Mouse (Mus musculus) lung, postnatal 0 days (tissue): Measurements from ENCODE around the gene St6galnac3. TPM values are rescaled to one million over a fixed set of nuclear protein-coding genes. Genes with fewer than 3 reads are reported as not detected.

Source experiments
- ATAC-seq: fragments of 200-750 bp; cut with Nextera tagmentation; 2 replicates; pipeline ENCODE4 v1.8.0; 2017; ENCODE audit warnings: moderate library complexity
- DNase-seq: peaks from one replicate; pipeline ENCODE4 v3.0.0-alpha.2; 2016; ENCODE audit warnings: low spot score
- H3K27ac ChIP-seq: fragments of 300-500 bp; sonication (generic); 2 replicates; pipeline ENCODE4 v1.5.1; 2014; ENCODE audit warnings: antibody characterized with exemption, mild to moderate bottlenecking, low read length, mixed read lengths
- H3K27me3 ChIP-seq: fragments of 300-500 bp; sonication (generic); replicated peaks from 2 replicates; pipeline ENCODE4 v1.6.1; 2014; ENCODE audit warnings: low read length, mixed read lengths; ENCODE audit not compliant: insufficient read depth
- H3K36me3 ChIP-seq: fragments of 300-500 bp; sonication (generic); 2 replicates; pipeline ENCODE4 v1.6.1; 2014; ENCODE audit warnings: low read length, mixed read lengths; ENCODE audit not compliant: insufficient read depth
- H3K4me1 ChIP-seq: fragments of 300-500 bp; sonication (generic); 2 replicates; pipeline ENCODE4 v1.6.1; 2014; ENCODE audit warnings: antibody characterized with exemption, low read depth, low read length, mixed read lengths; ENCODE audit not compliant: insufficient read depth
- H3K4me2 ChIP-seq: fragments of 300-500 bp; sonication (generic); replicated peaks from 2 replicates; pipeline ENCODE4 v1.6.1; 2014; ENCODE audit warnings: low read depth, mild to moderate bottlenecking, low read length, moderate library complexity, mixed read lengths
- H3K4me3 ChIP-seq: fragments of 300-500 bp; sonication (generic); 2 replicates; pipeline ENCODE4 v1.5.1; 2014; ENCODE audit warnings: low read depth, low read length
- H3K9ac ChIP-seq: fragments of 300-500 bp; sonication (generic); replicated peaks from 2 replicates; pipeline ENCODE4 v1.6.1; 2014; ENCODE audit warnings: low read depth, mild to moderate bottlenecking
- H3K9me3 ChIP-seq: fragments of 300-500 bp; sonication (generic); 2 replicates; pipeline ENCODE4 v1.6.1; 2016; ENCODE audit warnings: low read length, mixed read lengths
- CTCF ChIP-seq: IDR thresholded peaks from 2 replicates; pipeline ENCODE4 v1.5.1; 2016; ENCODE audit warnings: antibody characterized with exemption, mild to moderate bottlenecking
- EP300 ChIP-seq: IDR thresholded peaks from 2 replicates; pipeline ENCODE4 v1.6.1; 2016; ENCODE audit warnings: antibody characterized with exemption, mild to moderate bottlenecking, control low read depth
- WGBS: fragments of 180-500 bp; shearing (Covaris S2); extraction: QIAGEN DNeasy Blood & Tissue Kit; methylation state at CpG from one replicate; pipeline ENCODE4 v1.1.7; 2014; 5-methylcytosine and 5-hydroxymethylcytosine counted together
- polyA plus RNA-seq: library from polyadenylated mRNA; unstranded; fragments of >200 nt; fragmentation: Nextera tagmentation; extraction: Ambion mirVana; gene quantifications from 2 replicates; pipeline ENCODE4 v1.2.1, GENCODE M21; 2015

The St6galnac3 gene
- polyA plus RNA-seq, 1 experiment from 2014 or later = 12.9 TPM

DNA sequence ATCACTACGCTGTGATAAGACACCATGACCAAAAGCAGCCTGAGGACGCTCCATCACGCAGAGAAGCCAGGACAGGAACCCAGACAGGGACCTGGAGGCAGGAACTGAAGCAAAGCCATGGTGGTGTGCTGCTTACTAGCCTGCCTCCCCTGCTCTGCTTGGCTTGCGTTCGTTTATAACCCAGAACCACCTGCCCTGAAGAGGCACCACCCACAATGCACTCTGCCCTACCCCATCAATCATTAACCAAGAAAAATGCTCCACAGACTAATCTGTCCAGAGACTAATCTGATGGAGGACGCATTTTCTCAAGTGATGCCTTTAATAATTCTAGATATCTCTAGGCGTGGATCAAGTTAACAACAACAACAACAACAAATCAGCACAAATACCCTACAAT is 106.0 kb downstream of the St6galnac3 start:
- Histone ChIP-seq H3K27ac (no peak overlapping the region), H3K4me1 (no peaks in the 10 kb centered on the region; the same call in 1 of the 2 replicates), H3K9me3 (no peaks in the 10 kb centered on the region), H3K4me3 (no peak overlapping the region), H3K27me3 (no peaks in the 10 kb centered on the region), H3K9ac (no peak overlapping the region), H3K4me2 (no peak overlapping the region), H3K36me3 (no peaks in the 10 kb centered on the region)
- no peak for TF ChIP-seq CTCF
- WGBS = 89% methylated on average over 7 of the region's 7 CpGs
- no peak for ATAC-seq
- DNase-seq = no peak

GRCm38 (mm10) chr3:153616849-153617248 is 108.1 kb downstream of the St6galnac3 start:
- DNase-seq = no peak
- Histone ChIP-seq H3K9me3 (no peaks in the 10 kb centered on the region), H3K27me3 (no peaks in the 10 kb centered on the region), H3K27ac (no peak overlapping the region), H3K4me3 (no peak overlapping the region), H3K9ac (no peak overlapping the region), H3K36me3 (no peaks in the 10 kb centered on the region), H3K4me1 (no peaks in the 10 kb centered on the region; the same call in 1 of the 2 replicates), H3K4me2 (no peak overlapping the region)
- WGBS = 31% methylated on average over 8 of the region's 8 CpGs
- TF ChIP-seq EP300 (no peak), CTCF (no peak)
- no peak; the same call in 1 of the 2 replicates for ATAC-seq

- ATAC-seq (no peak), DNase-seq (no peak)
- 73% methylated on average over 13 of the region's 13 CpGs for WGBS
- Histone ChIP-seq H3K4me3 (no peak overlapping the region), H3K9me3 (no peaks in the 10 kb centered on the region), H3K27me3 (no peaks in the 10 kb centered on the region), H3K36me3 (no peaks in the 10 kb centered on the region), H3K4me1 (no peaks in the 10 kb centered on the region), H3K9ac (no peak overlapping the region), H3K4me2 (no peak overlapping the region), H3K27ac (no peak overlapping the region)
- TF ChIP-seq CTCF (no peak), EP300 (no peak)
Measured at GRCm38 (mm10) chr3:153610239-153610638, 114.7 kb downstream of the St6galnac3 start.

GRCm38 (mm10) chr3:153606331-153606730 is 118.6 kb downstream of the St6galnac3 start:
- ATAC-seq = no peak
- H3K27me3 ChIP-seq = no peaks in the 10 kb centered on the region
- WGBS = 90% methylated on average over 3 of the region's 3 CpGs

DNA sequence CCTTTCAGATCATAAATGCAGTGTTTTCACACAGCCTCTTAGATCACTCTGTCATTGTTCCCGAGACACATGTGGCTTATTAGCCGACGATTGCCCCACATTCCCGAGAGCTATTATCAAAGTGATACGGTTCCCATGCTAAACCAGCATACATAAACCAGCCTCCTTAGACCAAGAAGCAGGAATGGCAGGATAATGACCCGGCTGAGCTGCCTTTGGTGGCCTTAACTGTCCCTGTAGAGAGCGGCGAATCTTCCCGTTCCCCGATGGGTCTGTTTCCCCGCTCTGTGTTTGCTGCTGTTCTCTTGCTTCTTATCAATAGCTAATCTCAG is 119.2 kb downstream of the St6galnac3 start:
- no peak overlapping the region for H3K27ac ChIP-seq
- H3K4me1 ChIP-seq = no peaks in the 10 kb centered on the region
- H3K9ac ChIP-seq = no peak overlapping the region
- TF ChIP-seq EP300 (no peak), CTCF (no peak)
- no peaks in the 10 kb centered on the region for H3K27me3 ChIP-seq
- no peak for DNase-seq
- no peaks in the 10 kb centered on the region for H3K9me3 ChIP-seq
- no peak for ATAC-seq
- no peaks in the 10 kb centered on the region for H3K36me3 ChIP-seq
- 84% methylated on average over 11 of the region's 11 CpGs for WGBS
- H3K4me3 ChIP-seq = no peak overlapping the region
- H3K4me2 ChIP-seq = no peak overlapping the region

More at GRCm38 (mm10) chr3:153606331-153606730, 118.6 kb downstream of the St6galnac3 start:
- DNase-seq = no peak
- TF ChIP-seq EP300 = no peak
- TF ChIP-seq CTCF = no peak
- Histone ChIP-seq H3K27ac (no peak overlapping the region), H3K9ac (no peak overlapping the region), H3K4me2 (no peak overlapping the region), H3K4me1 (no peaks in the 10 kb centered on the region), H3K4me3 (no peak overlapping the region), H3K9me3 (no peaks in the 10 kb centered on the region), H3K36me3 (no peaks in the 10 kb centered on the region)

DNA sequence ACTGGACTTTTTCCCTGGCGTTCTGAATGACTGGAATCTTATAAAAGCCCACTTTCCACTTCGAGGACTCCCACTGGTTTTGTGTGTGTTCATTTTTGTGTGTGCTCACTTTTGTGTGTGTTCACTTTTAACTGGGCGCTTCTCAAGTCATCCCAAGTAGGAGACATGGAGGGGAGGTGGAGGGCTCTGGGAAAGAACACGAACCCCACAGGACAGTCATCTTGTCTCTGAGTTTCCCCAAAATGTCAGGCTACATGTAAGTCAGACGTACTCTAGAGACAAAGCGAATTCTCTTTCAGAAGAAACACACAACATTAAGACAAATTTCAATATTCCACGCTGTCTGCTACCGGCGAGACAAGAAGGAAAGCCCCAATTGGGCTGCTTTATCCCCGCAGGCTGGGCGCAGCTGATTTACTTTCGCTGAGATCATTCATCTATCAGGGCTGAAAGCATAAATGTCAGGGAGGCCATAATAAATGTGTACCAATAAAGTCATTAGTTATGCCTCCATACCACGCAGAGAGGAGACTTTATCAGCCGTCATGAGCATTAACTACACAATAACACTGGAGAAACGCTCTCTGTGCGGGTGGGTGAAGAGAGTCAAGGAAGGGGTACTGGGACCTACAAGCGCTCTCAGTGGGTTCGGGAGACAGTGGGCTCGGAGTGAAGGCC is 119.7 kb downstream of the St6galnac3 start:
- TF ChIP-seq EP300 (no peak), CTCF (no peak)
- Histone ChIP-seq H3K27ac (no peak overlapping the region), H3K4me3 (no peak overlapping the region), H3K4me1 (no peaks in the 10 kb centered on the region), H3K36me3 (no peaks in the 10 kb centered on the region), H3K4me2 (no peak overlapping the region), H3K27me3 (no peaks in the 10 kb centered on the region), H3K9me3 (no peaks in the 10 kb centered on the region), H3K9ac (no peak overlapping the region)
- no peak for ATAC-seq
- no peak for DNase-seq
- WGBS = 84% methylated on average over 19 of the region's 19 CpGs

GRCm38 (mm10) chr3:153599179-153599578 is 125.8 kb downstream of the St6galnac3 start:
- WGBS = 65% methylated on average over 2 of the region's 2 CpGs
- ATAC-seq = no peak
- H3K27ac ChIP-seq = no peak overlapping the region
- no peak for TF ChIP-seq CTCF
- no peak for TF ChIP-seq EP300
- H3K27me3 ChIP-seq = no peaks in the 10 kb centered on the region
- H3K4me1 ChIP-seq = no peaks in the 10 kb centered on the region
- no peak overlapping the region for H3K4me3 ChIP-seq
- H3K9ac ChIP-seq = no peak overlapping the region
- H3K4me2 ChIP-seq = no peak overlapping the region
- no peaks in the 10 kb centered on the region for H3K36me3 ChIP-seq
- DNase-seq = no peak
- H3K9me3 ChIP-seq = no peaks in the 10 kb centered on the region
